Mouse (Mus musculus) cerebellum, adult 2 months (tissue): ENCODE measurements around the gene Olfr1385. TPM values are rescaled to one million over a fixed set of nuclear protein-coding genes. Genes with fewer than 3 reads are reported as not detected.

Experiments
- polyA plus RNA-seq: library from polyadenylated mRNA; depleted of rRNA; stranded (reverse); fragments of >200 nt; gene quantifications from 2 replicates; pipeline ENCODE4 v1.2.3, GENCODE M21; 2012; rRNA removed

Gene Olfr1385
- polyA plus RNA-seq, 1 experiment: not detected

Other genes starting within 250 kb of the Olfr1385 start
- 56.4 and 61.2 TPM in 2 replicates for gene Mgat1, start 244.9 kb upstream of the Olfr1385 start, polyA plus RNA-seq
- 0.08 TPM in 1 of 2 replicates, not detected in the other for gene Olfr1393, start 210.8 kb upstream of the Olfr1385 start, polyA plus RNA-seq
- gene Olfr1392, start 203.8 kb upstream of the Olfr1385 start, polyA plus RNA-seq: 0.08 and 0.15 TPM in 2 replicates
- gene Olfr10, start 184.3 kb upstream of the Olfr1385 start, polyA plus RNA-seq: not detected in 2 replicates
- gene Olfr1391, start 166.3 kb upstream of the Olfr1385 start, polyA plus RNA-seq: not detected in 2 replicates
- not detected in 2 replicates for gene Olfr1390, start 153.9 kb upstream of the Olfr1385 start, polyA plus RNA-seq
- gene Olfr1389, start 66.0 kb upstream of the Olfr1385 start, polyA plus RNA-seq: not detected in 2 replicates
- 0.11 and 0.25 TPM in 2 replicates for gene Olfr1388, start 52.4 kb upstream of the Olfr1385 start, polyA plus RNA-seq
- not detected in 2 replicates for gene Olfr1387, start 33.7 kb upstream of the Olfr1385 start, polyA plus RNA-seq
- not detected in 2 replicates for gene Olfr1386, start 24.0 kb upstream of the Olfr1385 start, polyA plus RNA-seq
- not detected in 2 replicates for gene Olfr1384, start 17.7 kb downstream of the Olfr1385 start, polyA plus RNA-seq
- gene Olfr1383, start 30.6 kb downstream of the Olfr1385 start, polyA plus RNA-seq: not detected in 2 replicates
- gene Olfr1382, start 39.2 kb downstream of the Olfr1385 start, polyA plus RNA-seq: not detected in 2 replicates
- not detected in 2 replicates for gene Olfr1381, start 54.4 kb downstream of the Olfr1385 start, polyA plus RNA-seq
- not detected in 2 replicates for gene Olfr1380, start 67.8 kb downstream of the Olfr1385 start, polyA plus RNA-seq
- 2.2 and 2.3 TPM in 2 replicates for gene Flt4, start 120.2 kb downstream of the Olfr1385 start, polyA plus RNA-seq
- 0.40 TPM in 1 of 2 replicates, not detected in the other for gene Scgb3a1, start 174.5 kb downstream of the Olfr1385 start, polyA plus RNA-seq
- gene Cnot6, start 223.7 kb downstream of the Olfr1385 start, polyA plus RNA-seq: 26.3 and 29.1 TPM in 2 replicates